Mouse (Mus musculus) hindbrain, embryonic 14.5 days (tissue): ENCODE results near the gene Ilf2. TPM values are rescaled to one million over a fixed set of nuclear protein-coding genes. Genes with fewer than 3 reads are reported as not detected.

Experiments
- ATAC-seq: fragments of 200-750 bp; cut with Nextera tagmentation; 2 replicates; pipeline ENCODE4 v1.8.0; 2017; ENCODE audit warnings: moderate number of reproducible peaks, mild to moderate bottlenecking, moderate TSS enrichment, moderate library complexity; ENCODE audit not compliant: low FRiP score
- DNase-seq: peaks from one replicate; pipeline ENCODE4 v3.0.0-alpha.2; 2015; ENCODE audit warnings: low spot score
- H3K27ac ChIP-seq: fragments of 300-500 bp; sonication (generic); 2 replicates; pipeline ENCODE4 v1.5.1; 2014; ENCODE audit warnings: mild to moderate bottlenecking, moderate library complexity
- H3K27me3 ChIP-seq: fragments of 300-500 bp; sonication (generic); 2 replicates; pipeline ENCODE4 v1.6.1; 2014; ENCODE audit warnings: mild to moderate bottlenecking, low read length, mixed read lengths; ENCODE audit not compliant: control insufficient read depth, insufficient read depth
- H3K36me3 ChIP-seq: fragments of 300-500 bp; sonication (generic); replicated peaks from 2 replicates; pipeline ENCODE4 v1.6.1; 2014; ENCODE audit not compliant: control insufficient read depth, insufficient read depth
- H3K4me1 ChIP-seq: fragments of 300-500 bp; sonication (generic); replicated peaks from 2 replicates; pipeline ENCODE4 v1.6.1; 2014; ENCODE audit warnings: antibody characterized with exemption, low read length, mixed read lengths; ENCODE audit not compliant: control insufficient read depth, insufficient read depth
- H3K4me2 ChIP-seq: fragments of 300-500 bp; sonication (generic); replicated peaks from 2 replicates; pipeline ENCODE4 v1.6.1; 2014; ENCODE audit warnings: mild to moderate bottlenecking, moderate library complexity
- H3K4me3 ChIP-seq: fragments of 300-500 bp; sonication (generic); replicated peaks from 2 replicates; pipeline ENCODE4 v1.5.1; 2014; ENCODE audit warnings: mild to moderate bottlenecking, low read length
- H3K9ac ChIP-seq: fragments of 300-500 bp; sonication (generic); 2 replicates; pipeline ENCODE4 v1.6.1; 2014
- H3K9me3 ChIP-seq: fragments of 300-500 bp; sonication (generic); 2 replicates; pipeline ENCODE4 v1.6.1; 2016; ENCODE audit warnings: low read length; ENCODE audit not compliant: control insufficient read depth
- WGBS: fragments of 180-500 bp; shearing (Covaris S2); extraction: QIAGEN DNeasy Blood & Tissue Kit; methylation state at CpG from one replicate; pipeline ENCODE4 v1.1.7; 2014; 5-methylcytosine and 5-hydroxymethylcytosine counted together
- polyA plus RNA-seq: library from polyadenylated mRNA; unstranded; fragments of >200 nt; fragmentation: Nextera tagmentation; extraction: Ambion mirVana; gene quantifications from 2 replicates; pipeline ENCODE4 v1.2.1, GENCODE M21; 2014

Gene Ilf2
- polyA plus RNA-seq, 1 experiment from 2014 or later, result 235 TPM

- DNase-seq, result no peak
- H3K9ac ChIP-seq, result no peak overlapping the region
- no peak overlapping the region for H3K4me2 ChIP-seq
- H3K27me3 ChIP-seq, result no peaks in the 10 kb centered on the region
- WGBS, result 76% methylated on average over 5 of the region's 5 CpGs
- no peak overlapping the region for H3K27ac ChIP-seq
- no peak for ATAC-seq
- H3K9me3 ChIP-seq, result no peaks in the 10 kb centered on the region
- H3K36me3 ChIP-seq, result no peaks in the 10 kb centered on the region
- no peak overlapping the region for H3K4me3 ChIP-seq
- no peaks in the 10 kb centered on the region for H3K4me1 ChIP-seq
Observed at GRCm38 (mm10) chr3:90531713-90532112, 55.8 kb downstream of the Ilf2 start.

- Histone ChIP-seq H3K27me3 (no peaks in the 10 kb centered on the region), H3K4me3 (no peak overlapping the region), H3K9ac (no peak overlapping the region), H3K4me1 (no peaks in the 10 kb centered on the region), H3K27ac (no peak overlapping the region), H3K36me3 (no peaks in the 10 kb centered on the region), H3K4me2 (no peak overlapping the region), H3K9me3 (no peaks in the 10 kb centered on the region)
- DNase-seq (no peak), ATAC-seq (no peak)
- 77% methylated on average over 1 of the region's 1 CpGs for WGBS
Observed at GRCm38 (mm10) chr3:90535446-90535845, 59.5 kb downstream of the Ilf2 start.

DNA sequence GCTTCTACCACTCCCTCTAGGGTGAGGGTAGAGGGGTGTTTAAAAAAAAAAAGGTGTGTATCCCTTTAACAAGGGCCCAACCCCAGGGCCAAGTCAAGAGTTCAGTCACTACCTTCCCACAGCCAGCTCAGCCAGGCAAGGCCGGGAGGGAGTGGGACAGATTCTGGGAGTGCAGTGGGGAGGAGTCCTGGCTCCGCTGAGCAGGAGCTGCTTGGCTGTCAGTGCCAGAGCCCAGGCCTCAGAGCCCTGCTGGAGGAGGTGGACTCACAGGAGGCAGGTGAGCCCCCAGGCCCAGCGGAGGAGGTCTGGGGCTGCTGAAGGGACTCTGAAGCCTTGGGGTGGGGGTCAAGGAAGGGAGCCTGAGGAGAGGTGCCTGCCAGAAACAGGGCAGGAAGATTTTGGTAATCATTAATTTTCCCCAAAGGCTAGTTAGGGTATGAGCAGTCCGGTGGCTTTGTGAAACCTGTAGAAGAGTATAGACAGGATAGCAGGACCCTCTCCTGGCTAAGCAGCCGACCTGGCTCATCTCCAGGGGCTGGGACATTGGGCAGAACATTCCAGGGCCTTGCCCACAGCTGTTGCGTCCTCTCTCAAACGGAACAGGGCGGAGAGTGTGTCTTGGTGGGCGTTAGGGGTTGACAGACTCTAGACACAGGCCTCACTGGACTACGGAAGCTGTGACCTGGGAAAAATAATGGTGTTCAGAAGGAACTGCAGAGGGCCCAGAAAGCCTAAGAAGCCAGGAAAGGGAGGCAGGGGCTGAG lies 61.4 kb downstream of the Ilf2 start, which contains the start of gene S100a16:
TSS of gene S100a16 (plus strand) at position 114 of the 764 bp plus-strand sequence.
- Histone ChIP-seq H3K4me3 (no peak within 1 kb of the TSS), H3K9me3 (no peaks in the 10 kb centered on the region), H3K27me3 (no peaks in the 10 kb centered on the region), H3K36me3 (no peaks in the 10 kb centered on the region), H3K4me2 (no peak within 1 kb of the TSS; the same call in 1 of the 2 replicates), H3K27ac (no peak within 1 kb of the TSS), H3K9ac (no peak within 1 kb of the TSS), H3K4me1 (0 out of 2 replicates have a peak, but pooled peaks cover 4% of the 10 kb centered on the region)
- WGBS, result 43% methylated on average over 10 of the region's 10 CpGs
- DNase-seq, result no peak
- ATAC-seq, result no peak

GRCm38 (mm10) chr3:90537905-90538296 lies 62.0 kb downstream of the Ilf2 start:
- no peak overlapping the region for H3K4me2 ChIP-seq
- H3K9ac ChIP-seq, result no peak overlapping the region
- H3K27me3 ChIP-seq, result no peaks in the 10 kb centered on the region
- no peaks in the 10 kb centered on the region for H3K36me3 ChIP-seq
- DNase-seq (no peak), ATAC-seq (no peak)
- H3K4me1 ChIP-seq, result 0 out of 2 replicates have a peak, but pooled peaks cover 4% of the 10 kb centered on the region
- H3K27ac ChIP-seq, result no peak overlapping the region
- H3K9me3 ChIP-seq, result no peaks in the 10 kb centered on the region
- no peak overlapping the region for H3K4me3 ChIP-seq
- 85% methylated on average over 5 of the region's 5 CpGs for WGBS

Other genes with a start within 250 kb of the Ilf2 start
- 102 and 103 TPM in 2 replicates for gene Jtb, start 244.5 kb upstream of the Ilf2 start, polyA plus RNA-seq
- 1.8 and 1.9 TPM in 2 replicates for gene Creb3l4, start 232.6 kb upstream of the Ilf2 start, polyA plus RNA-seq
- gene Slc39a1, start 228.0 kb upstream of the Ilf2 start, polyA plus RNA-seq, result 42.9 and 48.0 TPM in 2 replicates
- gene Crtc2, start 222.0 kb upstream of the Ilf2 start, polyA plus RNA-seq, result 10.1 and 10.5 TPM in 2 replicates
- gene Dennd4b, start 210.9 kb upstream of the Ilf2 start, polyA plus RNA-seq, result 7.1 and 8.9 TPM in 2 replicates
- 12.3 and 14.7 TPM in 2 replicates for gene Gatad2b, start 182.9 kb upstream of the Ilf2 start, polyA plus RNA-seq
- gene Slc27a3, start 86.2 kb upstream of the Ilf2 start, polyA plus RNA-seq, result 24.1 and 24.8 TPM in 2 replicates
- 32.2 and 36.0 TPM in 2 replicates for gene Ints3, start 42.5 kb upstream of the Ilf2 start, polyA plus RNA-seq
- gene Npr1, start 10.3 kb upstream of the Ilf2 start, polyA plus RNA-seq, result 2.8 and 4.0 TPM in 2 replicates
- gene Snapin, start 14.9 kb downstream of the Ilf2 start, polyA plus RNA-seq, result 86.8 and 94.0 TPM in 2 replicates
- gene Chtop, start 33.4 kb downstream of the Ilf2 start, polyA plus RNA-seq, result 122 and 126 TPM in 2 replicates
- gene S100a1, start 38.3 kb downstream of the Ilf2 start, polyA plus RNA-seq, result 19.8 TPM in 2 replicates
- gene S100a13, start 38.3 kb downstream of the Ilf2 start, polyA plus RNA-seq, result 11.9 TPM in 2 replicates
- gene S100a14, start 50.7 kb downstream of the Ilf2 start, polyA plus RNA-seq, result not detected in 2 replicates
- gene S100a16, start 61.1 kb downstream of the Ilf2 start, polyA plus RNA-seq, result 37.8 and 40.3 TPM in 2 replicates
- 2.4 and 3.4 TPM in 2 replicates for gene S100a3, start 84.5 kb downstream of the Ilf2 start, polyA plus RNA-seq
- not detected in 2 replicates for gene S100a2, start 114.1 kb downstream of the Ilf2 start, polyA plus RNA-seq
- gene Gm42674, start 125.8 kb downstream of the Ilf2 start, polyA plus RNA-seq, result not detected in 2 replicates
- 1.2 and 1.6 TPM in 2 replicates for gene S100a4, start 127.6 kb downstream of the Ilf2 start, polyA plus RNA-seq
- not detected in 2 replicates for gene S100a5, start 132.4 kb downstream of the Ilf2 start, polyA plus RNA-seq
- gene S100a6, start 136.8 kb downstream of the Ilf2 start, polyA plus RNA-seq, result 35.0 and 46.9 TPM in 2 replicates
- gene S100a7a, start 177.9 kb downstream of the Ilf2 start, polyA plus RNA-seq, result not detected in 2 replicates
- gene S100a8, start 192.9 kb downstream of the Ilf2 start, polyA plus RNA-seq, result 7.9 and 10.6 TPM in 2 replicates
- gene S100a9, start 219.6 kb downstream of the Ilf2 start, polyA plus RNA-seq, result 8.2 and 8.4 TPM in 2 replicates